23 mouse cellular contexts compared by ENCODE assay signal in the genomic region with DNA sequence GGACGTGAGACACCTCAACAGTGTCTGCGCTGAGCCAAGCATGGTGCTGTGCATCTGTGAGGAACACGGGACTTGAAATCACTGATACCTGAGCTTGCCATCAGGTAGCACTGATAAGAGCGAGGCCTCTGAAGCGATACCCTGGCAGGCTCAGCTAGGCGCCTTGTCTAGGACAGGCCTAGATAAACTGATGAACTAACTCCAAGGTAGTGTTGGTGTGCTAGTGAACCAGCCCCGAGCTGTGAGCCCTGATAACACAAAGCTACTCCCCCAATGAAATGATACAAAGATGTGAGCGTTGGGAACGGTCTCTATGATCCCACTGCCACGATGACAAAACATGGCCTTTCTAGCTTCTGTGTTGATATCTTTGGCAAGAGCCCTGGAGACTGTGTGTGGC. TPM values are rescaled to one million over a fixed set of nuclear protein-coding genes. Genes with fewer than 3 reads are reported as not detected.
A peak's percentile ranks its signal among the peaks of the same experiment; 100 is the strongest.
DNase-seq lines count a peak whose midpoint lies in the region; ATAC-seq lines count a peak whose summit lies in the region.
"Had no signal": no experiment of that assay in that cellular context is flagged by ENCODE, and none has a peak within 500 bp of the region (broad histone marks: within the 10 kb centered on the region; RNA-seq: fewer than 3 reads in every experiment).

No protein-coding gene starts in this region.

- H3K36me3 ChIP-seq in intestine, embryonic 15.5 days = no peaks in the 10 kb centered on the region
- H3K36me3 ChIP-seq in intestine, embryonic 16.5 days (ENCODE audit: control insufficient read depth, insufficient read depth, low read length) = no peaks in the 10 kb centered on the region
- no peaks in the 10 kb centered on the region for H3K36me3 ChIP-seq in liver, embryonic 12.5 days
- H3K36me3 ChIP-seq: hindbrain, embryonic 10.5 days had no signal

- no peak overlapping the region for H3K4me2 ChIP-seq in intestine, embryonic 15.5 days (replicated peaks)
- no peak overlapping the region for H3K4me2 ChIP-seq in intestine, embryonic 16.5 days (ENCODE audit: low read depth, low read length)
- H3K4me2 ChIP-seq in liver, embryonic 12.5 days = peak overlapping the region; percentile 57

- peak; percentile 31; the same call in 1 of the 2 replicates for ATAC-seq in intestine, embryonic 15.5 days
- no peak for ATAC-seq in intestine, embryonic 16.5 days
- peak; percentile 87 for ATAC-seq in liver, embryonic 12.5 days
- ATAC-seq in megakaryocyte-erythroid progenitor cell, adult 5-6 weeks (replicated peaks; ENCODE audit: low FRiP score, low TSS enrichment, poor library complexity, severe bottlenecking) = peak; percentile 76
- ATAC-seq: forebrain, embryonic 16.5 days had no signal

- DNase-seq in c-Kit-positive CD71-positive TER-119-negative erythroid progenitor cells, embryonic 14.5 days (ENCODE audit: low read depth) = peak; percentile 72
- DNase-seq in MN1 (ENCODE audit: low spot score) = no peak
- DNase-seq in testis, postnatal 14 days (ENCODE audit: low spot score) = no peak
- DNase-seq: cerebellum, postnatal 14 days; kidney, adult 8-10 months; kidney, postnatal 14 days; left cerebral cortex, postnatal 4 days; lung, postnatal 10 days; right cerebral cortex, postnatal 25 days; thymus, postnatal 36 days had no signal

- no peak overlapping the region for H3K27ac ChIP-seq in intestine, embryonic 15.5 days
- H3K27ac ChIP-seq in intestine, embryonic 16.5 days (ENCODE audit: low read length) = no peak overlapping the region
- H3K27ac ChIP-seq in liver, embryonic 12.5 days = peak overlapping the region; percentile 87
- H3K27ac ChIP-seq: hindbrain, embryonic 10.5 days had no signal

- H3K9me3 ChIP-seq in intestine, embryonic 15.5 days = no peaks in the 10 kb centered on the region
- no peaks in the 10 kb centered on the region for H3K9me3 ChIP-seq in intestine, embryonic 16.5 days (ENCODE audit: control insufficient read depth, low read length)
- H3K9me3 ChIP-seq in liver, embryonic 12.5 days (replicated peaks) = no peaks in the 10 kb centered on the region
- H3K9me3 ChIP-seq: hindbrain, embryonic 10.5 days had no signal

- no peak overlapping the region for H3K4me3 ChIP-seq in intestine, embryonic 15.5 days (replicated peaks)
- no peak overlapping the region for H3K4me3 ChIP-seq in intestine, embryonic 16.5 days (ENCODE audit: low read length)
- no peak overlapping the region for H3K4me3 ChIP-seq in liver, embryonic 12.5 days
- H3K4me3 ChIP-seq: hindbrain, embryonic 10.5 days had no signal

- no peak overlapping the region for H3K9ac ChIP-seq in intestine, embryonic 15.5 days
- no peak overlapping the region for H3K9ac ChIP-seq in intestine, embryonic 16.5 days (ENCODE audit: low read depth, low read length)
- H3K9ac ChIP-seq in liver, embryonic 12.5 days = no peak overlapping the region

- H3K27me3 ChIP-seq in intestine, embryonic 15.5 days (replicated peaks) = no peaks in the 10 kb centered on the region
- H3K27me3 ChIP-seq in intestine, embryonic 16.5 days (replicated peaks; ENCODE audit: control insufficient read depth, insufficient read depth, low read length) = no peaks in the 10 kb centered on the region
- H3K27me3 ChIP-seq in liver, embryonic 12.5 days (replicated peaks) = peaks cover 7% of the 10 kb centered on the region; the same call in 1 of the 2 replicates
- H3K27me3 ChIP-seq: CH12.LX had no signal

- 82% methylated on average over 10 of the region's 10 CpGs for WGBS in intestine, embryonic 15.5 days
- 85% methylated on average over 10 of the region's 10 CpGs for WGBS in intestine, embryonic 16.5 days
- WGBS in liver, embryonic 12.5 days (ENCODE audit: insufficient replicate concordance) = 27% methylated on average over 10 of the region's 10 CpGs

- H3K4me1 ChIP-seq in intestine, embryonic 15.5 days (replicated peaks) = peaks cover 14% of the 10 kb centered on the region
- H3K4me1 ChIP-seq in intestine, embryonic 16.5 days (ENCODE audit: control insufficient read depth, insufficient read depth, low read length) = peaks cover 12% of the 10 kb centered on the region
- H3K4me1 ChIP-seq in liver, embryonic 12.5 days = peaks cover 62% of the 10 kb centered on the region

RNA-seq across cellular contexts. Expression of a gene that starts 3.7 kb away (rescaled TPM):
- 64.0 and 65.8 TPM in 2 replicates for polyA plus RNA-seq in intestine, embryonic 15.5 days (2015; fragmentation: Nextera tagmentation; extraction: Ambion mirVana)
- polyA plus RNA-seq in intestine, embryonic 16.5 days (2015; fragmentation: Nextera tagmentation; extraction: Ambion mirVana) = 58.4 and 61.7 TPM in 2 replicates
- 79.7 and 83.2 TPM in 2 replicates for polyA plus RNA-seq in liver, embryonic 12.5 days (2016; fragmentation: Nextera tagmentation; extraction: Ambion mirVana)
- total RNA-seq in megakaryocyte-erythroid progenitor cell, adult 5-6 weeks (2014; fragmentation: Nextera tagmentation) = 134 and 164 TPM in 2 replicates
- 62.6 and 87.0 TPM in 2 replicates for total RNA-seq in megakaryocyte-erythroid progenitor cell, adult 5-6 weeks (2017)

RNA-seq across cellular contexts. Expression of a gene that starts 18.3 kb away (rescaled TPM):
- polyA plus RNA-seq in intestine, embryonic 15.5 days (2015; fragmentation: Nextera tagmentation; extraction: Ambion mirVana) = not detected in 2 replicates
- polyA plus RNA-seq in intestine, embryonic 16.5 days (2015; fragmentation: Nextera tagmentation; extraction: Ambion mirVana) = not detected in 2 replicates
- not detected in 2 replicates for polyA plus RNA-seq in liver, embryonic 12.5 days (2016; fragmentation: Nextera tagmentation; extraction: Ambion mirVana)
- not detected in 2 replicates for total RNA-seq in megakaryocyte-erythroid progenitor cell, adult 5-6 weeks (2014; fragmentation: Nextera tagmentation)
- total RNA-seq in megakaryocyte-erythroid progenitor cell, adult 5-6 weeks (2017) = not detected in 2 replicates
- total RNA-seq: adrenal gland, adult 18-20 months; adrenal gland, postnatal 4 days; CH12.LX; gastrocnemius, postnatal 4 days; layer of hippocampus, adult 8-10 months; left cerebral cortex, postnatal 4 days; liver, adult 2 months had no signal
- polyA plus RNA-seq: forebrain, embryonic 16.5 days; heart, embryonic 16.5 days; hindbrain, embryonic 10.5 days; liver, adult 2 months had no signal

RNA-seq across cellular contexts. Expression of a gene that starts 43.0 kb away (rescaled TPM):
- 11.9 and 12.4 TPM in 2 replicates for polyA plus RNA-seq in intestine, embryonic 15.5 days (2015; fragmentation: Nextera tagmentation; extraction: Ambion mirVana)
- polyA plus RNA-seq in intestine, embryonic 16.5 days (2015; fragmentation: Nextera tagmentation; extraction: Ambion mirVana) = 14.7 and 15.1 TPM in 2 replicates
- polyA plus RNA-seq in liver, embryonic 12.5 days (2016; fragmentation: Nextera tagmentation; extraction: Ambion mirVana) = 3.4 and 3.6 TPM in 2 replicates
- 0.77 TPM in 1 of 2 replicates, not detected in the other for total RNA-seq in megakaryocyte-erythroid progenitor cell, adult 5-6 weeks (2014; fragmentation: Nextera tagmentation)
- total RNA-seq in megakaryocyte-erythroid progenitor cell, adult 5-6 weeks (2017) = not detected in 2 replicates

RNA-seq across cellular contexts. Expression of a gene that starts 48.0 kb away (rescaled TPM):
- polyA plus RNA-seq in intestine, embryonic 15.5 days (2015; fragmentation: Nextera tagmentation; extraction: Ambion mirVana) = 10.3 and 10.4 TPM in 2 replicates
- 11.8 and 12.4 TPM in 2 replicates for polyA plus RNA-seq in intestine, embryonic 16.5 days (2015; fragmentation: Nextera tagmentation; extraction: Ambion mirVana)
- polyA plus RNA-seq in liver, embryonic 12.5 days (2016; fragmentation: Nextera tagmentation; extraction: Ambion mirVana) = 37.7 and 38.5 TPM in 2 replicates
- 41.2 and 46.0 TPM in 2 replicates for total RNA-seq in megakaryocyte-erythroid progenitor cell, adult 5-6 weeks (2014; fragmentation: Nextera tagmentation)
- 30.6 and 53.5 TPM in 2 replicates for total RNA-seq in megakaryocyte-erythroid progenitor cell, adult 5-6 weeks (2017)

RNA-seq across cellular contexts. Expression of a gene that starts 54.9 kb away (rescaled TPM):
- polyA plus RNA-seq in intestine, embryonic 15.5 days (2015; fragmentation: Nextera tagmentation; extraction: Ambion mirVana) = 109 and 118 TPM in 2 replicates
- 109 and 119 TPM in 2 replicates for polyA plus RNA-seq in intestine, embryonic 16.5 days (2015; fragmentation: Nextera tagmentation; extraction: Ambion mirVana)
- 73.2 and 74.9 TPM in 2 replicates for polyA plus RNA-seq in liver, embryonic 12.5 days (2016; fragmentation: Nextera tagmentation; extraction: Ambion mirVana)
- total RNA-seq in megakaryocyte-erythroid progenitor cell, adult 5-6 weeks (2014; fragmentation: Nextera tagmentation) = 91.2 and 95.9 TPM in 2 replicates
- 75.0 and 124 TPM in 2 replicates for total RNA-seq in megakaryocyte-erythroid progenitor cell, adult 5-6 weeks (2017)
